7 mouse cellular contexts compared by ENCODE assay signal in genomic region chr16:92115611-92116421, GRCm38 (mm10). TPM values are rescaled to one million over a fixed set of nuclear protein-coding genes. Genes with fewer than 3 reads are reported as not detected.
A peak's percentile ranks its signal among the peaks of the same experiment; 100 is the strongest.
DNase-seq lines count a peak whose midpoint lies in the region; ATAC-seq lines count a peak whose summit lies in the region.

No protein-coding gene starts in this region.

- H3K36me3 ChIP-seq in forebrain, embryonic 13.5 days (ENCODE audit: poor library complexity, severe bottlenecking) = peaks cover 13% of the 10 kb centered on the region
- peaks cover 25% of the 10 kb centered on the region for H3K36me3 ChIP-seq in midbrain, embryonic 10.5 days

- 28% methylated on average over 17 of the region's 20 CpGs for WGBS in forebrain, embryonic 13.5 days
- 35% methylated on average over 20 of the region's 20 CpGs for WGBS in midbrain, embryonic 10.5 days

- H3K4me1 ChIP-seq in forebrain, embryonic 13.5 days = peaks cover 33% of the 10 kb centered on the region
- H3K4me1 ChIP-seq in midbrain, embryonic 10.5 days = peaks cover 35% of the 10 kb centered on the region

- no peak overlapping the region for H3K4me3 ChIP-seq in forebrain, embryonic 13.5 days
- peak overlapping the region; percentile 28; the same call in 1 of the 2 replicates for H3K4me3 ChIP-seq in midbrain, embryonic 10.5 days

- H3K9ac ChIP-seq in forebrain, embryonic 13.5 days = peak overlapping the region; percentile 16; the same call in 1 of the 2 replicates

- peak overlapping the region; percentile 44 for H3K4me2 ChIP-seq in forebrain, embryonic 13.5 days

- peak; percentile 71 for ATAC-seq in forebrain, embryonic 13.5 days

- H3K27me3 ChIP-seq in forebrain, embryonic 13.5 days = no peaks in the 10 kb centered on the region
- H3K27me3 ChIP-seq in midbrain, embryonic 10.5 days (ENCODE audit: low read depth, poor library complexity, severe bottlenecking) = no peaks in the 10 kb centered on the region

- peak; percentile 46 for DNase-seq in retina, postnatal 1 day
- DNase-seq in retina, embryonic 14.5 days (ENCODE audit: low spot score) = no peak
- DNase-seq in cerebellum, adult 18-20 months = peak; percentile 30 to 62
- peak; percentile 33 to 38 for DNase-seq in layer of hippocampus, postnatal 25 days (ENCODE audit: extremely low spot score in 1 of 2, low spot score in 1 of 2)
- no peak for DNase-seq in midbrain, embryonic 10.5 days (ENCODE audit: low spot score)
- DNase-seq in spleen, adult 18-20 months = no peak

- H3K9me3 ChIP-seq in forebrain, embryonic 13.5 days (replicated peaks) = no peaks in the 10 kb centered on the region
- no peaks in the 10 kb centered on the region for H3K9me3 ChIP-seq in midbrain, embryonic 10.5 days (replicated peaks)

- H3K27ac ChIP-seq in forebrain, embryonic 13.5 days = peak overlapping the region; percentile 77
- H3K27ac ChIP-seq in midbrain, embryonic 10.5 days (replicated peaks) = peak overlapping the region; percentile 60

RNA-seq across cellular contexts. Expression of gene Slc5a3, which starts 57.7 kb away (rescaled TPM):
- polyA plus RNA-seq in forebrain, embryonic 13.5 days (2015; fragmentation: Nextera tagmentation; extraction: Ambion mirVana) = 8.6 and 11.5 TPM in 2 replicates
- total RNA-seq in layer of hippocampus, postnatal 25 days (2021) = 10 to 100 TPM; 23.9 to 32.1 TPM
- 10.0 and 10.5 TPM in 2 replicates for polyA plus RNA-seq in midbrain, embryonic 10.5 days (2016; fragmentation: Nextera tagmentation; extraction: Ambion mirVana)

RNA-seq across cellular contexts. Expression of gene Gm49711, which starts 57.7 kb away (rescaled TPM):
- 0.18 and 0.21 TPM in 2 replicates for polyA plus RNA-seq in forebrain, embryonic 13.5 days (2015; fragmentation: Nextera tagmentation; extraction: Ambion mirVana)
- total RNA-seq in layer of hippocampus, postnatal 25 days (2021) = under 1 TPM; 0.25 to 0.33 TPM
- 0.11 TPM in 1 of 2 replicates, not detected in the other for polyA plus RNA-seq in midbrain, embryonic 10.5 days (2016; fragmentation: Nextera tagmentation; extraction: Ambion mirVana)

RNA-seq across cellular contexts. Expression of gene Mrps6, which starts 57.7 kb away (rescaled TPM):
- 143 and 159 TPM in 2 replicates for polyA plus RNA-seq in forebrain, embryonic 13.5 days (2015; fragmentation: Nextera tagmentation; extraction: Ambion mirVana)
- 10 to 100 TPM; 43.2 to 54.9 TPM for total RNA-seq in layer of hippocampus, postnatal 25 days (2021)
- 123 and 133 TPM in 2 replicates for polyA plus RNA-seq in midbrain, embryonic 10.5 days (2016; fragmentation: Nextera tagmentation; extraction: Ambion mirVana)

Comparison
In these comparisons a context has a peak if more than half of its experiments do, and no peak if none do; other contexts are left out.
1. DNase-seq: peak in retina, postnatal 1 day (single experiment), cerebellum, adult 18-20 months (2 of 2) and layer of hippocampus, postnatal 25 days (2 of 2); none in retina, embryonic 14.5 days (single experiment), midbrain, embryonic 10.5 days (single experiment) and spleen, adult 18-20 months (0 of 2).